Mouse (Mus musculus) layer of hippocampus, adult 8-10 months (tissue): ENCODE measurements around the gene Smc1a. TPM values are rescaled to one million over a fixed set of nuclear protein-coding genes. Genes with fewer than 3 reads are reported as not detected.

Experiments used
- total RNA-seq, 4 experiments: library from RNA; stranded (reverse); gene quantifications; 2 replicates each; pipeline ENCODE4 v1.2.4; 2022

Gene Smc1a
- total RNA-seq, 4 experiments from 2014 or later: 50.3 to 57.7 (median 52.3) TPM

Other genes starting within 250 kb of the Smc1a start
- gene Huwe1, start 215.6 kb upstream of the Smc1a start, total RNA-seq: 100 to 1,000 TPM; 244 to 296 (median 265) TPM
- 10 to 100 TPM; 47.2 to 53.5 (median 50.3) TPM for gene Hsd17b10, start 14.6 kb upstream of the Smc1a start, total RNA-seq
- gene Ribc1, start 133 bp upstream of the Smc1a start, total RNA-seq: under 1 TPM in 2 of 4 experiments, not detected in 2; 0.25 to 0.30 TPM
- 100 to 1,000 TPM; 143 to 160 (median 154) TPM for gene Iqsec2, start 127.8 kb downstream of the Smc1a start, total RNA-seq
- gene Kdm5c, start 216.6 kb downstream of the Smc1a start, total RNA-seq: 10 to 100 TPM; 44.8 to 64.3 (median 52.9) TPM